Mouse (Mus musculus): Measurements from ENCODE around the gene Klk1b3.
"Not testable (repeated sequence)": the region's sequence is repeated elsewhere in the genome, so short reads cannot be mapped to it uniquely, and the experiment has no call there.

Klk1b3 gene

GRCm38 (mm10) chr7:44197891-44198290 lies at the start of gene Klk1b3:
Gene Klk1b3, plus strand, starts transcription at chr7:44198191.
- no peak for DNase-seq (ENCODE audit: low read depth, low spot score)

GRCm38 (mm10) chr7:44179299-44180045 lies 18.5 kb upstream of the Klk1b3 start:
- DNase-seq (ENCODE audit: low read depth, low spot score), result no peak

- DNase-seq (ENCODE audit: low read depth, low spot score), result not testable (repeated sequence)
Measured at GRCm38 (mm10) chr7:44186516-44186915, 11.5 kb upstream of the Klk1b3 start.

- not testable (repeated sequence) for DNase-seq (ENCODE audit: low read depth, low spot score)
Measured at GRCm38 (mm10) chr7:44187936-44188335, 10.1 kb upstream of the Klk1b3 start, which contains the start of gene Klk1b24. Gene Klk1b24, plus strand, starts transcription at chr7:44188236.

- not testable (repeated sequence) for DNase-seq (ENCODE audit: low read depth, low spot score)
Measured at GRCm38 (mm10) chr7:44193466-44193865, 4.5 kb upstream of the Klk1b3 start.

- not testable (repeated sequence) for DNase-seq (ENCODE audit: low read depth, low spot score)
Measured at GRCm38 (mm10) chr7:44207135-44207534, 9.1 kb downstream of the Klk1b3 start, which contains the start of gene Klk1b4. Gene Klk1b4, plus strand, starts transcription at chr7:44207435.

- DNase-seq (ENCODE audit: low read depth, low spot score), result no peak
Measured at GRCm38 (mm10) chr7:44208307-44208706, 10.3 kb downstream of the Klk1b3 start.

GRCm38 (mm10) chr7:44215645-44216044 lies 17.7 kb downstream of the Klk1b3 start, which contains the start of gene Klk1b5:
Gene Klk1b5, plus strand, starts transcription at chr7:44215945.
- DNase-seq (ENCODE audit: low read depth, low spot score), result no peak

- not testable (repeated sequence) for DNase-seq (ENCODE audit: low read depth, low spot score)
Measured at GRCm38 (mm10) chr7:44221601-44222000, 23.6 kb downstream of the Klk1b3 start.

- not testable (repeated sequence) for DNase-seq (ENCODE audit: low read depth, low spot score)
Measured at GRCm38 (mm10) chr7:44222335-44222734, 24.3 kb downstream of the Klk1b3 start.

GRCm38 (mm10) chr7:44225076-44225475 lies 27.1 kb downstream of the Klk1b3 start, which contains the start of gene Klk1:
Gene Klk1, plus strand, starts transcription at chr7:44225360.
- DNase-seq (ENCODE audit: low read depth, low spot score), result no peak

GRCm38 (mm10) chr7:44235909-44236308 lies 37.9 kb downstream of the Klk1b3 start, which contains the start of gene Gm36864:
Gene Gm36864, plus strand, starts transcription at chr7:44236177.
- no peak for DNase-seq (ENCODE audit: low read depth, low spot score)

GRCm38 (mm10) chr7:44239913-44240312 lies 41.9 kb downstream of the Klk1b3 start:
- no peak for DNase-seq (ENCODE audit: low read depth, low spot score)

GRCm38 (mm10) chr7:44240712-44241111 lies 42.7 kb downstream of the Klk1b3 start:
- DNase-seq (ENCODE audit: low read depth, low spot score), result no peak

GRCm38 (mm10) chr7:44241163-44241562 lies 43.2 kb downstream of the Klk1b3 start:
- no peak for DNase-seq (ENCODE audit: low read depth, low spot score)

GRCm38 (mm10) chr7:44244080-44244479 lies 46.1 kb downstream of the Klk1b3 start:
- no peak for DNase-seq (ENCODE audit: low read depth, low spot score)

GRCm38 (mm10) chr7:44246055-44246983 lies 48.3 kb downstream of the Klk1b3 start, which contains the start of the genes 1700028J19Rik and 2410002F23Rik:
Gene 1700028J19Rik, minus strand, starts transcription at chr7:44246695.
Gene 2410002F23Rik, plus strand, starts transcription at chr7:44246722.
- DNase-seq (ENCODE audit: low read depth, low spot score), result peak; percentile 82

- DNase-seq (ENCODE audit: low read depth, low spot score), result peak; percentile 51
Measured at GRCm38 (mm10) chr7:44246984-44247470, 49.0 kb downstream of the Klk1b3 start.

- no peak for DNase-seq (ENCODE audit: low read depth, low spot score)
Measured at GRCm38 (mm10) chr7:44247971-44248370, 50.0 kb downstream of the Klk1b3 start.

- no peak for DNase-seq (ENCODE audit: low read depth, low spot score)
Measured at GRCm38 (mm10) chr7:44249248-44249647, 51.3 kb downstream of the Klk1b3 start.

- not testable (repeated sequence) for DNase-seq (ENCODE audit: low read depth, low spot score)
Measured at GRCm38 (mm10) chr7:44250732-44251275, 52.8 kb downstream of the Klk1b3 start.
